Mouse (Mus musculus) cerebellum, adult 2 months (tissue): ENCODE measurements around the gene Arsj. TPM values are rescaled to one million over a fixed set of nuclear protein-coding genes. Genes with fewer than 3 reads are reported as not detected.
A peak's percentile ranks its signal among the peaks of the same experiment; 100 is the strongest.

Experiments used
- DNase-seq, 2 experiments: peaks; one replicate each; pipeline ENCODE4 v3.0.0; 2021
- H3K27ac ChIP-seq: fragments of 200-500 bp; 2 replicates; pipeline ENCODE4 v1.5.1; 2012; ENCODE audit warnings: low read length, control low read depth, inconsistent platforms; ENCODE audit not compliant: insufficient read depth
- H3K27me3 ChIP-seq: fragments of 200-500 bp; 2 replicates; pipeline ENCODE4 v1.6.1; 2012; ENCODE audit warnings: inconsistent platforms, mild to moderate bottlenecking, low read length, moderate library complexity; ENCODE audit not compliant: control insufficient read depth, insufficient read depth
- H3K4me1 ChIP-seq: fragments of 200-500 bp; 2 replicates; pipeline ENCODE4 v1.6.1; 2011; ENCODE audit warnings: low read length; ENCODE audit not compliant: control insufficient read depth, insufficient read depth
- H3K4me3 ChIP-seq: fragments of 200-500 bp; replicated peaks from 2 replicates; pipeline ENCODE3; 2011; ENCODE audit warnings: mild to moderate bottlenecking, low read depth, low read length, control low read depth; ENCODE audit not compliant: insufficient read depth
- CTCF ChIP-seq: fragments of 200-500 bp; IDR thresholded peaks from 2 replicates; pipeline ENCODE4 v1.5.1; 2011; ENCODE audit warnings: low read depth, mild to moderate bottlenecking, control low read depth, low read length, moderate library complexity, borderline replicate concordance; ENCODE audit not compliant: insufficient read depth
- POLR2A ChIP-seq: fragments of 200-500 bp; IDR thresholded peaks from 2 replicates; pipeline ENCODE4 v1.6.1; 2011; ENCODE audit warnings: low read length, control low read depth, borderline replicate concordance; ENCODE audit not compliant: insufficient read depth
- WGBS: fragments of 180-500 bp; shearing (Covaris S2); methylation state at CpG from one replicate; pipeline ENCODE4 v1.1.7; 2018; 5-methylcytosine and 5-hydroxymethylcytosine counted together
- polyA plus RNA-seq: library from polyadenylated mRNA; depleted of rRNA; stranded (reverse); fragments of >200 nt; gene quantifications from 2 replicates; pipeline ENCODE4 v1.2.3, GENCODE M21; 2012; rRNA removed

Gene Arsj
- polyA plus RNA-seq, 1 experiment: 0.10 TPM

GRCm38 (mm10) chr3:126439331-126439730 is 75.8 kb downstream of the Arsj start:
- DNase-seq: peak in 1 of 2 experiments; percentile 5
- Histone ChIP-seq H3K27ac (no peak overlapping the region), H3K27me3 (no peaks in the 10 kb centered on the region), H3K4me3 (no peak overlapping the region), H3K4me1 (no peaks in the 10 kb centered on the region)
- 21% methylated on average over 6 of the region's 6 CpGs for WGBS
- TF ChIP-seq CTCF: no peak
- no peak for TF ChIP-seq POLR2A

GRCm38 (mm10) chr3:126449058-126449457 is 85.6 kb downstream of the Arsj start:
- DNase-seq: no peak
- Histone ChIP-seq H3K27me3 (no peaks in the 10 kb centered on the region), H3K4me3 (no peak overlapping the region), H3K27ac (no peak overlapping the region), H3K4me1 (no peaks in the 10 kb centered on the region)
- no peak for TF ChIP-seq POLR2A
- TF ChIP-seq CTCF: no peak
- WGBS: 64% methylated on average over 6 of the region's 6 CpGs

- no peak overlapping the region for H3K4me3 ChIP-seq
- H3K27me3 ChIP-seq: no peaks in the 10 kb centered on the region
- WGBS: 50% methylated on average over 2 of the region's 2 CpGs
- no peak for DNase-seq
- no peaks in the 10 kb centered on the region for H3K4me1 ChIP-seq
- no peak overlapping the region for H3K27ac ChIP-seq
- TF ChIP-seq POLR2A (no peak), CTCF (no peak)
Observed at GRCm38 (mm10) chr3:126449515-126449914, 86.0 kb downstream of the Arsj start.

GRCm38 (mm10) chr3:126455787-126456482 is 92.5 kb downstream of the Arsj start:
- Histone ChIP-seq H3K4me1 (no peaks in the 10 kb centered on the region), H3K27me3 (no peaks in the 10 kb centered on the region), H3K4me3 (no peak overlapping the region), H3K27ac (no peak overlapping the region)
- TF ChIP-seq POLR2A (no peak), CTCF (no peak)
- no peak for DNase-seq
- WGBS: 52% methylated on average over 7 of the region's 7 CpGs

GRCm38 (mm10) chr3:126463119-126463815 is 99.8 kb downstream of the Arsj start:
- 69% methylated on average over 4 of the region's 4 CpGs for WGBS
- Histone ChIP-seq H3K4me1 (no peaks in the 10 kb centered on the region), H3K27me3 (no peaks in the 10 kb centered on the region), H3K27ac (no peak overlapping the region), H3K4me3 (no peak overlapping the region)
- TF ChIP-seq CTCF (no peak), POLR2A (no peak)
- no peak for DNase-seq

- no peak overlapping the region for H3K4me3 ChIP-seq
- H3K27ac ChIP-seq: no peak overlapping the region
- H3K27me3 ChIP-seq: no peaks in the 10 kb centered on the region
- 69% methylated on average over 2 of the region's 2 CpGs for WGBS
- DNase-seq: no peak
- H3K4me1 ChIP-seq: no peaks in the 10 kb centered on the region
- no peak for TF ChIP-seq POLR2A
- no peak for TF ChIP-seq CTCF
Observed at GRCm38 (mm10) chr3:126464262-126464661, 100.8 kb downstream of the Arsj start.

Other genes with a start within 250 kb of the Arsj start
- gene Camk2d, start 232.6 kb downstream of the Arsj start, polyA plus RNA-seq: 162 and 183 TPM in 2 replicates